Mouse (Mus musculus) midbrain, embryonic 12.5 days (tissue): ENCODE data around the gene Lin7a. TPM values are rescaled to one million over a fixed set of nuclear protein-coding genes. Genes with fewer than 3 reads are reported as not detected.

Experiments
- ATAC-seq: fragments of 200-750 bp; cut with Nextera tagmentation; 2 replicates; pipeline ENCODE4 v1.8.0; 2017; ENCODE audit warnings: low read depth, moderate TSS enrichment, moderate library complexity; ENCODE audit not compliant: low FRiP score
- H3K27ac ChIP-seq: fragments of 300-500 bp; sonication (generic); replicated peaks from 2 replicates; pipeline ENCODE4 v1.5.1; 2016; ENCODE audit warnings: mild to moderate bottlenecking
- H3K27me3 ChIP-seq: fragments of 300-500 bp; sonication (generic); 2 replicates; pipeline ENCODE4 v1.6.1; 2016; ENCODE audit warnings: mild to moderate bottlenecking
- H3K36me3 ChIP-seq: fragments of 300-500 bp; sonication (generic); 2 replicates; pipeline ENCODE4 v1.6.1; 2016
- H3K4me1 ChIP-seq: fragments of 300-500 bp; sonication (generic); 2 replicates; pipeline ENCODE4 v1.6.1; 2016
- H3K4me2 ChIP-seq: fragments of 300-500 bp; sonication (generic); replicated peaks from 2 replicates; pipeline ENCODE4 v1.6.1; 2016; ENCODE audit warnings: mild to moderate bottlenecking, moderate library complexity
- H3K4me3 ChIP-seq: fragments of 300-500 bp; sonication (generic); 2 replicates; pipeline ENCODE4 v1.5.1; 2016; ENCODE audit warnings: mild to moderate bottlenecking
- H3K9ac ChIP-seq: fragments of 300-500 bp; sonication (generic); replicated peaks from 2 replicates; pipeline ENCODE4 v1.6.1; 2016; ENCODE audit warnings: mild to moderate bottlenecking, moderate library complexity
- H3K9me3 ChIP-seq: fragments of 300-500 bp; sonication (generic); 2 replicates; pipeline ENCODE4 v1.6.1; 2016; ENCODE audit warnings: mild to moderate bottlenecking
- WGBS: fragments of 180-500 bp; shearing (Covaris S2); methylation state at CpG from one replicate; pipeline ENCODE4 v1.1.7; 2016; 5-methylcytosine and 5-hydroxymethylcytosine counted together
- polyA plus RNA-seq: library from polyadenylated mRNA; unstranded; fragments of >200 nt; fragmentation: Nextera tagmentation; extraction: Ambion mirVana; gene quantifications from 2 replicates; pipeline ENCODE4 v1.2.1, GENCODE M21; 2016

Gene Lin7a
- 15.4 and 17.5 TPM in 2 replicates for polyA plus RNA-seq

DNA sequence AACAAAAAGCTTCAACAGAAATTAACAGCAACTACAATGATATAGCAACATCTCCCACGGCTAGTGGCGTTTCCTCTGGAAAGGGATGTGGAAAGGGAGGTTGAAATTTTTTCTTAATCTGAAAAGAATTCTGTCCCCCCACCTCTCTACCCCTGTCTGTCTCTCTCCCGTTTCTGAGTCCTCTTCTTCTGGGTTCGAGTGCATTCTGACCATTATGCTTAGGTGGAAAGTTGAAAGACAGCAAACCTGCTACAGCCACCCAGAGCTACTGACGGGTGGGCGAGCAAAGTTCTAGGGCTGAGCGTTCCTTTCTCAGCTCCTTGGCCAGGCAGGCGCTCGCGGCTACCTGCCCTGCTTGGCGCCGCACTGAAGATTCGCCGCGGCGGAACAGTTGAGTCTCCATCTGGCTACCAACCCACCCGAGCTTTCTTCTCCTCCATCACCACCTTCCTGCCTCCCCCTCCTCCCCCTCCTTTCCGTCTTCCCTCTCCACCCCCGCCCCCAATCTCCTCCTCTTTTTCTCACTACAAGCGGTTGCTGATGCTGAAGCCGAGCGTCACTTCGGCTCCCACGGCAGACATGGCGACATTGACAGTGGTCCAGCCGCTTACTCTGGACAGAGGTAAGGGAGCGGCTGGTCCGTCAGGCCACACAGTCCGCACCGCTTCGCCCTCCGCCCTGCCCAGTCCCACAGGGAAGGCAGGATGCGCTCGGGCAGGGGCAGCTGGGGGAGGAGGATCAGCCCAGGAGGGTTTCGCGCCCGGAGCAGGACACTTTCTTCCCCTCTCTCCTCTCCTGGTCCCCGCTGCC is at the start of gene Lin7a:
Lin7a (plus strand) TSS at position 366 of the 810 bp plus-strand sequence.
- Histone ChIP-seq H3K4me1 (no peaks in the 10 kb centered on the region; the same call in 1 of the 2 replicates), H3K4me2 (peak within 1 kb of the TSS; percentile 86), H3K4me3 (peak within 1 kb of the TSS; percentile 70), H3K9ac (peak within 1 kb of the TSS; percentile 78), H3K27me3 (peaks cover 27% of the 10 kb centered on the region), H3K27ac (peak within 1 kb of the TSS; percentile 79), H3K36me3 (no peaks in the 10 kb centered on the region), H3K9me3 (no peaks in the 10 kb centered on the region)
- ATAC-seq: peak; percentile 82
- WGBS: 2% methylated on average over 36 of the region's 38 CpGs

DNA sequence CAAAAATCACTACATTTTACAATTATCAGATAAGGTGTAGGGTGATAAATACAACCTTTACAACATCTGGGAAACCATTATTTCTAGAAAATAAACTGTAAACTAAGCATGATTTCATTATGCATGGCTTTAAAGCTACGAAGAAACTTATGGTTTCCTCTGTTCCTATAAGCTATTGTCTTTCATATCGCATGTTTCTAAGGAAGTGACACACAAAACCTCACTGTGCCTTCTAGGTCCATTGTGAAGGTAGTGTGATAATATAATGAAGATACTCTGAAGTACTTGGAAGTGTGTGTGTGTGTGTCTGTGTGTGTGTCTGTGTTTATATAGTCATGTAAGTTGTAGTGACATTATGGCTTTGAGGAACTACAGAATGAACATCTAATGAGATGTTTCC is 49.8 kb upstream of the Lin7a start:
- ATAC-seq: no peak
- no peak overlapping the region for H3K4me2 ChIP-seq
- no peak overlapping the region for H3K9ac ChIP-seq
- no peaks in the 10 kb centered on the region for H3K4me1 ChIP-seq
- H3K27ac ChIP-seq: no peak overlapping the region
- no peaks in the 10 kb centered on the region for H3K36me3 ChIP-seq
- no peak overlapping the region for H3K4me3 ChIP-seq
- H3K9me3 ChIP-seq: no peaks in the 10 kb centered on the region
- H3K27me3 ChIP-seq: no peaks in the 10 kb centered on the region
- WGBS: 91% methylated on average over 2 of the region's 2 CpGs

DNA sequence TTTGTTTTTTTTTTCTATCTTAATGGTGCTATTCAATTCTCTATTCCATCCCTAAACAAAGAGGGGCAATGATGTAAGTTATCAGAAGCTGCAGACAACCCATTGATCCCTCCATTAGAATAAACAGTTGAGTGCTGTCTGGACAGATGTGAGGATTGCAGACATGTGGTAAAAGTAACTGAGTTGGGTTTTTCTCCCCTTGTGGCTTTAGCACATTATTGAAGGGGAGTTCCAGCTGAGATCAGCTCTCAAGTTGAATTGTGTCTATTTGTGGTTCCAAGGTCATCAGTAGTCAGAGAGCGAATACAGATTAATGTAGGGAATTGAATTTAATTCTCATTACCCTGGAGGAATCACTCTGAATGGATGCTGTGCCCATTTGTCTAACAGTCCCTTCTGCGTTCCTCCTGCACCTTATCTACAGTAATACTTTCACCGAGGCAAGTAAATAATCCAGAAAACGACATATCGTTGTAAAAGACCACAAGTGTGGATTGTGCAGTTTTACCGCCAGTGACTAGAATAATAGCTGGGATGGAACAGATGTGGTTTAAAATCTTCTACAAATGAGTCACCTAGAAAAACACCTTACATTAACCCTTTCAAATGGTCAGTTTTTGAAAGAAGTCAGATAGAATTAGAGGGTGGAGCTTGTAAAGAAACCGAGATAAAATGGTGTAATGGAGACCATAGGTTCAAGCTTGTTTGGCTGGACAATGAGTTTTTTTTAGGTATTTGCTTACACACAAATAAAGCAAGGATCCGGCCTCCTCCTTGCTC is 48.9 kb upstream of the Lin7a start:
- WGBS: 76% methylated on average over 8 of the region's 8 CpGs
- no peaks in the 10 kb centered on the region for H3K9me3 ChIP-seq
- H3K27ac ChIP-seq: no peak overlapping the region
- H3K9ac ChIP-seq: no peak overlapping the region
- H3K27me3 ChIP-seq: no peaks in the 10 kb centered on the region
- no peak overlapping the region for H3K4me3 ChIP-seq
- no peaks in the 10 kb centered on the region for H3K36me3 ChIP-seq
- no peak for ATAC-seq
- no peaks in the 10 kb centered on the region for H3K4me1 ChIP-seq
- no peak overlapping the region for H3K4me2 ChIP-seq

DNA sequence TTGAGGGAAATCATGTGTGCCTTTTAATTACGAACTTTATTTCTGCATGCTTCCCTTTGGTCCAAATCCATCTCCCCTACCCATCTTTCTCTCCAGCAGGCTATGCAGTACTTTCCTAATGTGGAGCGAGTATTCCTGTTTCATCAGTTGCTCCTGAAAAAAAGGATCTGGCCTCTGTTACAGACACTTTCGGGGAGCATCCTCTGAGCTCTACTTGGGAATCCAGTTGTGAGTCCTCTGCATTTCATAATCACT is 48.4 kb upstream of the Lin7a start:
- Histone ChIP-seq H3K9ac (no peak overlapping the region), H3K4me2 (no peak overlapping the region), H3K36me3 (no peaks in the 10 kb centered on the region), H3K27me3 (no peaks in the 10 kb centered on the region), H3K27ac (no peak overlapping the region), H3K4me3 (no peak overlapping the region), H3K9me3 (no peaks in the 10 kb centered on the region), H3K4me1 (no peaks in the 10 kb centered on the region)
- ATAC-seq: no peak
- 91% methylated on average over 3 of the region's 3 CpGs for WGBS

DNA sequence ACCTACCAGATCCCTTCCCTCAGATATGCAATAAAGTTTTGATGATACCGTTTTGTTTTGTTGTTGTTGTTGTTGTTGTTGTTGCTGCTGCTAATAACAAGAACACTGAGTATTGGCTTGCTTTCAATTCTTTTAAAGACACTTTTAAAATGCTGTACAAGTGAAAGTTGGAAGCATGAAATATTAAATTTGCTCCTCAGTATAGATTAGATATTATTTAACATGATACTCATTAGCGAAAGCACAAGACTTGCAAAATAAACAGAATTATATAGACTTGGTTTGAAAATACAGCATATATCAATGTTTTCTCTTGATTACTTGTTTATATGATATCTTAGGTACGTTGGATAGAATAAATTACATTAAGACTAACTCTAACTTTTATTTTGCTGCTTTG is 47.7 kb upstream of the Lin7a start:
- WGBS: 94% methylated on average over 3 of the region's 3 CpGs

DNA sequence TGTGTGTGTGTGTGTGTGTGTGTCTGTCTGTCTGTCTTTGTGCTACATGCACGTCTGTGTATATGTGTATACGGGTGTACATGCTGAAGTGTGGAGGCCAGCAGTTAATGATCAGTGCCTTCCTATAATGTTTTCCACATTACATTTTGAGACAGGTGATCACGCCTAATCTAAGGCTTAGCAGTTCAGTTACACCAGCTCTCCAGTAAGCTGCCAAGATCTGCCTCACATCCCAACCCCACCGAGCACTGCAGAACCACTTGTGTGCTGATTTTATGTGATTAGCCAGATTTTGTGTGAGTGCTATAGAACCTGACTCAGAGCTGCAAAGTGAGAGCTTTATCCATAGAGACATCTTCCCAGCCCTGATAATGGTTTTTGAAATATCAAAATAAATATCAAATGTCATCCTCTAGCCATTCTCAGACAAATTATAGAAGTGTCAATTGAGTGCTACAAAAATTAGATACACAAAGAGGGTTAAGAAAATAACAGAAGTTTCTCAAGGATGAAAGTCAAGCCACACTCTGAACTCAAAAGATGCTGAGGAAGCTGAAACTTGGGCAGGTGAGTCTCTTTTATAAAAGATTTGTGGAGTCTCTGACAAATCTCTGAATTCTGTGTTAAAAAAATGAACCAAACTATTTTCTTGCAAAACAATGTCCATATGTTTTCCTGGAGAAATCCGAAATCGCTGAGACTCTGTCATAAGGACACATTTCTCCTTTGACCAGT is 46.7 kb upstream of the Lin7a start:
- Histone ChIP-seq H3K27me3 (no peaks in the 10 kb centered on the region), H3K36me3 (no peaks in the 10 kb centered on the region), H3K4me1 (no peaks in the 10 kb centered on the region), H3K4me2 (no peak overlapping the region), H3K4me3 (no peak overlapping the region), H3K9me3 (no peaks in the 10 kb centered on the region), H3K27ac (no peak overlapping the region), H3K9ac (no peak overlapping the region)
- 90% methylated on average over 6 of the region's 6 CpGs for WGBS
- no peak for ATAC-seq

More for the DNA sequence above, 47.7 kb upstream of the Lin7a start:
- Histone ChIP-seq H3K4me1 (no peaks in the 10 kb centered on the region), H3K9ac (no peak overlapping the region), H3K4me3 (no peak overlapping the region), H3K9me3 (no peaks in the 10 kb centered on the region), H3K4me2 (no peak overlapping the region), H3K27me3 (no peaks in the 10 kb centered on the region), H3K27ac (no peak overlapping the region), H3K36me3 (no peaks in the 10 kb centered on the region)
- ATAC-seq: no peak

DNA sequence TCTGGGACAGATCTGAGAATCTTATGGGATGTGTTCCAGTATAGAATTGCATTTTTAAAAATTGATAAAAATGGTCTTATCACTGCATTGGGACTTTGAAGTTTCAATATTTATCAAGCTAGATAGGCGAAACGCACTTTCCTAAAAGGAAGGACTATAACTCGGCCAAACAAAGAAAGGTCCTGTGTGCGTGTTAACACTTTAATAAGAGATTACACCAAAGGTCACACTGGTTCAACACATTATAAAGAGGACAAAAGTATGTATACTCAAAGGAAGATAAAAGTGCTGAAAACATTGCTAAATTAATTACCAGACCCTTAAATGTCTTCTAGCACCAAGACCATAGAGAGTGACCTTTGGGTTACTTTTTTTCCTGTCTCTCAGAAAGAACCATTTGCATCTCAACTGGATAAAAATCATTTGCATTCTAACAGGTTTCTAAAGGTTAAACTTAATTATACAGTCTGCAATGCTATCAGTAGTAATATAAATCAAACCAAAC is 46.1 kb upstream of the Lin7a start:
- H3K36me3 ChIP-seq: no peaks in the 10 kb centered on the region
- no peaks in the 10 kb centered on the region for H3K4me1 ChIP-seq
- H3K4me3 ChIP-seq: no peak overlapping the region
- no peaks in the 10 kb centered on the region for H3K9me3 ChIP-seq
- H3K27me3 ChIP-seq: no peaks in the 10 kb centered on the region
- H3K9ac ChIP-seq: no peak overlapping the region
- no peak for ATAC-seq
- H3K27ac ChIP-seq: no peak overlapping the region
- WGBS: 43% methylated on average over 4 of the region's 4 CpGs
- no peak overlapping the region for H3K4me2 ChIP-seq

DNA sequence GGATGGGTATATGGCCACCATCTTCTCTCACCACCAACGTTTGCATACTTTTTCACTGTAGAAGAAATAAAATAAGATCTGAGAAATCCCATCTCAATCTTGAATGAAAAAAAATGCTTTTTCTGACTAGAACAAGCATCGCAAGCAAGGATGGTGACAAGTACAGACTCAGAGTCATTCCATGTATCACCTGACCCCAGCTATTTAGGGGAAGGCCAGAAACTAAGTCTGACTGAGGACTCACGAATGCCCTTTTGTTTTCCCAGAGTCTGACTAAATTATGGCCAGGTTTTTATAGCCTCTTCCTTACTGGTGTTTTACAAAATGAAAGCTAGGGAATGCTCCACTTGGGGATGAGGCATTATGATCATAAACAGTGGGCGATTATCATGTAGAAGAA is 45.6 kb upstream of the Lin7a start:
- 87% methylated on average over 4 of the region's 4 CpGs for WGBS
- no peaks in the 10 kb centered on the region for H3K9me3 ChIP-seq
- H3K36me3 ChIP-seq: no peaks in the 10 kb centered on the region
- no peak overlapping the region for H3K9ac ChIP-seq
- no peak overlapping the region for H3K27ac ChIP-seq
- no peak for ATAC-seq
- H3K4me2 ChIP-seq: no peak overlapping the region
- no peak overlapping the region for H3K4me3 ChIP-seq
- no peaks in the 10 kb centered on the region for H3K27me3 ChIP-seq
- H3K4me1 ChIP-seq: no peaks in the 10 kb centered on the region

DNA sequence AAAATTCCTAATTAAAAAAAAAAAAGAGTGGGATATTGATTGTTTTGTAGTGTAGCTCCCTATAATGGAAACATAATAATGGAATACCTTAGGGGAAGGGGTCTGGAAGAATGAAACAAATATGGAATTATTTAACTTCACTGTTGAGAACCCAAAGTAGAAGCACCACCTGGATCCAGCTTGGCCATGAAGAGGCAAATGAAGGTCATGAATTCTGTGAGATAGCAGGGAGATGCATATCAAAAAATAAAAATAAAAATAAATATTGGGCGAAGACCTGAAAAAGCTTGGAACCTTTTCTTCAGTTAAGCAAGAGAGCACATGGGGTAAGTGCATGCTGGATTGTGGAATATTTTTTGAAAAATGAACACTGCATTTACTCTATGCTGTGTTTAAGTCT is 43.6 kb upstream of the Lin7a start:
- H3K4me2 ChIP-seq: no peak overlapping the region
- no peaks in the 10 kb centered on the region for H3K27me3 ChIP-seq
- no peak overlapping the region for H3K4me3 ChIP-seq
- no peaks in the 10 kb centered on the region for H3K9me3 ChIP-seq
- no peak overlapping the region for H3K9ac ChIP-seq
- H3K4me1 ChIP-seq: no peaks in the 10 kb centered on the region
- WGBS: 89% methylated on average over 1 of the region's 1 CpGs
- H3K36me3 ChIP-seq: no peaks in the 10 kb centered on the region
- H3K27ac ChIP-seq: no peak overlapping the region
- no peak for ATAC-seq

DNA sequence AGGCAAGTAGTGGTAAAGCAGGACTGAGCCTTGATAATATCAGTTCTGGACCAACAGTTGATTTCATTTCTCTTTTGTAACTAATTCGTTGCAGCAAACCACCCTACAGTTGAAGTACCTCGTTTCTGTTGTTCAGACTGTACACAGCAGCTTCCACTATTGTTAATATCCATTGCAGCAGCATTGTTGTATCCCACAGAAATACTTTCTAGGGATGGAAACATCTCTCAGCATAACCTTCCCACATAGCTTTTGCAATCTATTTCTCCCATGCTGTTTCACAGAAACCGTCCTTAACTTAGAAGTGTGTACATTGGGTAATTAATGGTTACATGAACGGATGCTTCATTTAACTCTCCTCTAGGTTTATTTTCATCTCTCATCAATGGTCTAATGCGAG is 42.7 kb upstream of the Lin7a start:
- no peaks in the 10 kb centered on the region for H3K9me3 ChIP-seq
- 86% methylated on average over 5 of the region's 5 CpGs for WGBS
- H3K9ac ChIP-seq: no peak overlapping the region
- H3K27me3 ChIP-seq: no peaks in the 10 kb centered on the region
- H3K27ac ChIP-seq: no peak overlapping the region
- H3K4me3 ChIP-seq: no peak overlapping the region
- H3K36me3 ChIP-seq: no peaks in the 10 kb centered on the region
- no peak for ATAC-seq
- no peak overlapping the region for H3K4me2 ChIP-seq
- no peaks in the 10 kb centered on the region for H3K4me1 ChIP-seq

DNA sequence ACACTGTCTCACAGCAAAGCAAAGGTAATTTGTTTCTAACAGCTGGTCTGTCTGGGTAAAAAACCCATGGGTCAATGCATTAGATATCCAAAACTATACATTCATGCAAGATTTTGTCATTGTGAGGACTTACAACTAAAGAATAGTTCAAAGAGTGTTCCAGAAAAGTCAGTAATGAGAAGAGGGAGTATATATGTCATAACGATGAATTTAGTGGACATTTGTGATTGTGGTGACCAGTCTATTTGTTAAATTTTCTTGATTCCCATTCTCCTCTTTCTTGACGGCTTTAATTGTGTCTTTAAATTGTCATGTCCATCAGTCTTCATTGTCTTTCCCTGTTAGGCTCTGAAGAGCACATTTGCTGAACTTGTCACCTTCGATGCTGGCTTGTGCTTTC is 42.1 kb upstream of the Lin7a start:
- no peak for ATAC-seq
- H3K9me3 ChIP-seq: no peaks in the 10 kb centered on the region
- WGBS: 78% methylated on average over 3 of the region's 3 CpGs

More for the DNA sequence above, 42.1 kb upstream of the Lin7a start:
- no peak overlapping the region for H3K4me2 ChIP-seq
- H3K9ac ChIP-seq: no peak overlapping the region
- H3K36me3 ChIP-seq: no peaks in the 10 kb centered on the region
- H3K4me1 ChIP-seq: no peaks in the 10 kb centered on the region
- H3K27ac ChIP-seq: no peak overlapping the region
- no peaks in the 10 kb centered on the region for H3K27me3 ChIP-seq
- no peak overlapping the region for H3K4me3 ChIP-seq
